Comparison of ENCODE assay signal across 16 mouse cellular contexts in the genomic region with DNA sequence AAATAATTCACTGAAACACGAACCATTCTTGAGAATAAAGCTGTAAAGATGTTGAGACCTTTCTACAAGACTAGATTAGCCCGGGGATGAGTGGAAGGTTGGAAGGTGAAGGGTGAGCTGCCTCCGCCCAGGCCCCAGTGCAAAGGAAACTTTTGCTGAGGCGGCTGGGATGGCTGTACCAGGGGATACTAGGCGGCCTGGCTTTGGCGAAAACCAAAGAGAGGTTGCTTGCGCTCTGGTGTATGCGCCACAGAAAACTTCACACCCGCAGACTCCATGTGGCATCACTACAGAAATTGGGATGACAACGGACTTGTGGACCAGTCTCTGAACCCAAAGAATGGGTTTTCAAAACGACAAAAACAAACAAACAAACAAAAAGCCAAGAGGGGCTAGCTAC. TPM values are rescaled to one million over a fixed set of nuclear protein-coding genes. Genes with fewer than 3 reads are reported as not detected.
DNase-seq lines count a peak whose midpoint lies in the region; ATAC-seq and TF ChIP-seq lines count a peak whose summit lies in the region.
"Had no signal": no experiment of that assay in that cellular context is flagged by ENCODE, and none has a peak within 500 bp of the region (broad histone marks: within the 10 kb centered on the region; RNA-seq: fewer than 3 reads in every experiment).

No protein-coding gene starts in this region.

- peak overlapping the region; percentile 61 for H3K27ac ChIP-seq in kidney, adult 2 months (ENCODE audit: insufficient read depth, low read depth, low read length)
- H3K27ac ChIP-seq in kidney, embryonic 16.5 days (ENCODE audit: low read length): peak overlapping the region; percentile 94
- H3K27ac ChIP-seq in neural tube, embryonic 14.5 days (ENCODE audit: low read depth, low read length): peak overlapping the region; percentile 81
- H3K27ac ChIP-seq: gastrocnemius, adult 2 months; liver, embryonic 12.5 days had no signal

- 10% methylated on average over 11 of the region's 11 CpGs for WGBS in kidney, adult 2 months
- WGBS in kidney, embryonic 16.5 days: 7% methylated on average over 11 of the region's 11 CpGs
- WGBS in neural tube, embryonic 14.5 days: 5% methylated on average over 11 of the region's 11 CpGs

- H3K4me3 ChIP-seq in kidney, adult 2 months (ENCODE audit: insufficient read depth, low read depth, low read length): peak overlapping the region; percentile 88
- peak overlapping the region; percentile 75 for H3K4me3 ChIP-seq in kidney, embryonic 16.5 days (ENCODE audit: low read length)
- H3K4me3 ChIP-seq in neural tube, embryonic 14.5 days (ENCODE audit: low read depth, low read length): peak overlapping the region; percentile 47
- H3K4me3 ChIP-seq: gastrocnemius, adult 2 months; liver, embryonic 12.5 days had no signal

- peak overlapping the region; percentile 50 for H3K4me2 ChIP-seq in kidney, embryonic 16.5 days (replicated peaks; ENCODE audit: low read depth, low read length)
- H3K4me2 ChIP-seq in neural tube, embryonic 14.5 days (ENCODE audit: low read depth, low read length): peak overlapping the region; percentile 47
- H3K4me2 ChIP-seq: liver, embryonic 12.5 days had no signal

- no peaks in the 10 kb centered on the region for H3K27me3 ChIP-seq in kidney, adult 2 months (replicated peaks; ENCODE audit: control insufficient read depth, insufficient read depth, low read length)
- H3K27me3 ChIP-seq in kidney, embryonic 16.5 days (ENCODE audit: insufficient read depth, low read length): peaks cover 22% of the 10 kb centered on the region; the same call in 1 of the 2 replicates
- peaks cover 11% of the 10 kb centered on the region for H3K27me3 ChIP-seq in neural tube, embryonic 14.5 days (ENCODE audit: control insufficient read depth, insufficient read depth, low read length)
- H3K27me3 ChIP-seq: Patski had no signal

- H3K36me3 ChIP-seq in kidney, adult 2 months (ENCODE audit: control insufficient read depth, insufficient read depth, low read length): no peaks in the 10 kb centered on the region
- H3K36me3 ChIP-seq in kidney, embryonic 16.5 days (ENCODE audit: insufficient read depth, low read length): no peaks in the 10 kb centered on the region
- H3K36me3 ChIP-seq in neural tube, embryonic 14.5 days (ENCODE audit: control insufficient read depth, insufficient read depth, low read length): no peaks in the 10 kb centered on the region
- H3K36me3 ChIP-seq: liver, embryonic 12.5 days had no signal

- TF ChIP-seq CTCF in kidney, adult 2 months (conservative IDR thresholded peaks at IDR 0.05; ENCODE audit: insufficient read depth, insufficient read length, low read depth, low read length): no peak

- peak; percentile 48 for DNase-seq in kidney, adult 2 months
- DNase-seq in kidney, adult 11 months: no peak
- DNase-seq in embryo, embryonic 9.5 days (ENCODE audit: extremely low spot score): peak; percentile 40
- no peak for DNase-seq in adrenal gland, postnatal 36 days
- DNase-seq in urinary bladder, postnatal 10 days (ENCODE audit: low spot score): no peak
- no peak for DNase-seq in ovary, adult 18-20 months (ENCODE audit: low spot score)
- DNase-seq: cerebellum, adult 9-10 months; gastrocnemius, adult 2 months; lung, postnatal 4 days; right cerebral cortex, postnatal 4 days had no signal

- H3K9me3 ChIP-seq in kidney, embryonic 16.5 days (ENCODE audit: low read length): no peaks in the 10 kb centered on the region
- no peaks in the 10 kb centered on the region for H3K9me3 ChIP-seq in neural tube, embryonic 14.5 days (ENCODE audit: control insufficient read depth, low read length)
- H3K9me3 ChIP-seq: liver, embryonic 12.5 days had no signal

- no peak for TF ChIP-seq POLR2A in kidney, adult 2 months (IDR thresholded peaks at IDR 0.05; ENCODE audit: low read depth, low read length)

- ATAC-seq in kidney, embryonic 16.5 days (ENCODE audit: low FRiP score, low TSS enrichment): no peak
- no peak for ATAC-seq in neural tube, embryonic 14.5 days (ENCODE audit: low read depth)
- ATAC-seq: liver, embryonic 12.5 days; Patski had no signal

- peaks cover 37% of the 10 kb centered on the region for H3K4me1 ChIP-seq in kidney, adult 2 months (ENCODE audit: control insufficient read depth, insufficient read depth, low read length)
- peaks cover 29% of the 10 kb centered on the region for H3K4me1 ChIP-seq in kidney, embryonic 16.5 days (ENCODE audit: insufficient read depth, low read length)
- H3K4me1 ChIP-seq in neural tube, embryonic 14.5 days (ENCODE audit: control insufficient read depth, insufficient read depth, low read length): peaks cover 8% of the 10 kb centered on the region; the same call in 1 of the 2 replicates
- H3K4me1 ChIP-seq: liver, embryonic 12.5 days had no signal

- H3K9ac ChIP-seq in kidney, embryonic 16.5 days (replicated peaks; ENCODE audit: low read length): peak overlapping the region; percentile 94
- H3K9ac ChIP-seq in neural tube, embryonic 14.5 days (replicated peaks; ENCODE audit: low read depth, low read length): peak overlapping the region; percentile 74
- H3K9ac ChIP-seq: liver, embryonic 12.5 days had no signal

RNA-seq across cellular contexts. Expression of gene Pax8, which starts 2.7 kb away (rescaled TPM):
- polyA plus RNA-seq in kidney, adult 2 months (2012; rRNA removed): 74.3 and 77.6 TPM in 2 replicates
- 134 and 160 TPM in 2 replicates for polyA plus RNA-seq in kidney, embryonic 16.5 days (2015; fragmentation: Nextera tagmentation; extraction: Ambion mirVana)
- polyA plus RNA-seq in neural tube, embryonic 14.5 days (2014; fragmentation: Nextera tagmentation; extraction: Ambion mirVana): 56.9 and 64.1 TPM in 2 replicates
- total RNA-seq in adrenal gland, postnatal 36 days (2021): not detected
- total RNA-seq: gastrocnemius, adult 2 months; left cerebral cortex, adult 8-10 months had no signal
- polyA plus RNA-seq: heart, embryonic 16.5 days; liver, embryonic 12.5 days had no signal

Comparison
In these comparisons a context has a peak if more than half of its experiments do, and no peak if none do; other contexts are left out.
1. DNase-seq: peak in kidney, adult 2 months (single experiment) and embryo, embryonic 9.5 days (single experiment); none in kidney, adult 11 months (single experiment), adrenal gland, postnatal 36 days (0 of 2), urinary bladder, postnatal 10 days (single experiment) and ovary, adult 18-20 months (single experiment).
2. Peak in every context shown above with its lines, with median percentiles within 50 percentile points of each other: H3K27ac ChIP-seq and H3K4me3 ChIP-seq.